Mouse (Mus musculus): Measurements from ENCODE around the gene Chn2. TPM values are rescaled to one million over a fixed set of nuclear protein-coding genes. Genes with fewer than 3 reads are reported as not detected.

The Chn2 gene
- polyA plus RNA-seq, 1 experiment from 2014 or later = 15.3 TPM

- no peak for ATAC-seq (ENCODE audit: low read depth)
- WGBS = 6% methylated on average over 3 of the region's 4 CpGs
- no peaks in the 10 kb centered on the region for H3K27me3 ChIP-seq (replicated peaks; ENCODE audit: control insufficient read depth, insufficient read depth, low read length)
- DNase-seq (ENCODE audit: low spot score) = no peak
- no peaks in the 10 kb centered on the region for H3K9me3 ChIP-seq (ENCODE audit: control insufficient read depth, low read length)
- no peaks in the 10 kb centered on the region for H3K4me1 ChIP-seq (ENCODE audit: control insufficient read depth, insufficient read depth, low read length)
- no peaks in the 10 kb centered on the region for H3K36me3 ChIP-seq (ENCODE audit: control insufficient read depth, insufficient read depth, low read length)
- H3K4me3 ChIP-seq (ENCODE audit: low read depth, low read length) = no peak overlapping the region
- no peak overlapping the region for H3K9ac ChIP-seq (ENCODE audit: low read depth, low read length)
- no peak overlapping the region for H3K27ac ChIP-seq (replicated peaks; ENCODE audit: low read depth, low read length)
- H3K4me2 ChIP-seq (ENCODE audit: low read depth, low read length) = no peak overlapping the region
These were observed 72.1 kb downstream of the Chn2 start for GRCm38 (mm10) chr6:54111416-54111984.

DNA sequence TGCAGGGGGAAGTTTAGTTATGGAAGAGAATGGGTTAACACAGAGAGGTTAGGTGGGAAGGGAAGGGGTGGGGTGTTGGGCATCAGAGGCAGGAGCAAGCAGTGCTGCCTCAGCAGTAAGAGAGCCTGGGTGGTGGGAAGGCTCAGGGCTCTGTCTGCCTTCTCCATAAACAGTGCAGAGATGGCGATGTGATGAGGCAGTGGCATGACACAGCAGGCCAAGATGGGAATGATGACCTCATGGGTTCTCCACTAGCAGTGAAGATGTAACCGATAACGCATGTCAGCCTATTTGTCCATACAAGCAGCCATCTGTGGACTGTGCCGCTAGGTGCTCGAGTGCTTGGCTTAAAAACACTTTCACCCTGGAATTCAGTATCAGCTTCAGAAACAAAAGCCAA, 74.0 kb downstream of the Chn2 start:
- no peak overlapping the region for H3K9ac ChIP-seq (ENCODE audit: low read depth, low read length)
- no peaks in the 10 kb centered on the region for H3K27me3 ChIP-seq (replicated peaks; ENCODE audit: control insufficient read depth, insufficient read depth, low read length)
- H3K9me3 ChIP-seq (ENCODE audit: control insufficient read depth, low read length) = no peaks in the 10 kb centered on the region
- H3K4me3 ChIP-seq (ENCODE audit: low read depth, low read length) = no peak overlapping the region
- no peaks in the 10 kb centered on the region for H3K36me3 ChIP-seq (ENCODE audit: control insufficient read depth, insufficient read depth, low read length)
- H3K27ac ChIP-seq (replicated peaks; ENCODE audit: low read depth, low read length) = no peak overlapping the region
- WGBS = 77% methylated on average over 4 of the region's 5 CpGs
- H3K4me1 ChIP-seq (ENCODE audit: control insufficient read depth, insufficient read depth, low read length) = no peaks in the 10 kb centered on the region
- DNase-seq (ENCODE audit: low spot score) (no peak), ATAC-seq (ENCODE audit: low read depth) (no peak)
- H3K4me2 ChIP-seq (ENCODE audit: low read depth, low read length) = no peak overlapping the region

DNA sequence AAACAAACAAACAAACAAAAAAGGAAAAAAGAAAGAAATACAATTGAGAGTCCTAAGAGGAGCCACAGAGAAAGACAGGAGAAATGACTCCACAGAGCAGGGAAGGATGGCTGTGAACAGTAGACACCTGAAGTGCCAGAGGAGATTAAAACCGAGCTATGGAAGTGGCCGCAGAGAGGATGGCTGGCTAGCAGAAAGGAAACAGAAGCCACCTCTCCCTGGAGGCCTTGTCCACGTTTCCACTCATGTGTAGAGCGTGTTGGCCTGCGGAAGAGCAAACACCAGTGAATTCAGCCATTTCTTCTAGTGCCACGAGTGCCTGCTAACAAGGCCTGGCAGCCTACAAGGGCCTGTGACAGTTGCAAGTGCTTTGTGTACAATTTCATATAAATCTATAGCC, 75.1 kb downstream of the Chn2 start:
- H3K9ac ChIP-seq (ENCODE audit: low read depth, low read length) = no peak overlapping the region
- 80% methylated on average over 6 of the region's 6 CpGs for WGBS
- H3K27ac ChIP-seq (replicated peaks; ENCODE audit: low read depth, low read length) = no peak overlapping the region
- DNase-seq (ENCODE audit: low spot score) (no peak), ATAC-seq (ENCODE audit: low read depth) (no peak)
- H3K36me3 ChIP-seq (ENCODE audit: control insufficient read depth, insufficient read depth, low read length) = no peaks in the 10 kb centered on the region
- H3K4me2 ChIP-seq (ENCODE audit: low read depth, low read length) = no peak overlapping the region
- no peak overlapping the region for H3K4me3 ChIP-seq (ENCODE audit: low read depth, low read length)
- H3K9me3 ChIP-seq (ENCODE audit: control insufficient read depth, low read length) = no peaks in the 10 kb centered on the region
- no peaks in the 10 kb centered on the region for H3K4me1 ChIP-seq (ENCODE audit: control insufficient read depth, insufficient read depth, low read length)
- no peaks in the 10 kb centered on the region for H3K27me3 ChIP-seq (replicated peaks; ENCODE audit: control insufficient read depth, insufficient read depth, low read length)

- H3K4me3 ChIP-seq (ENCODE audit: low read depth, low read length) = no peak overlapping the region
- H3K9ac ChIP-seq (ENCODE audit: low read depth, low read length) = no peak overlapping the region
- H3K4me1 ChIP-seq (ENCODE audit: control insufficient read depth, insufficient read depth, low read length) = no peaks in the 10 kb centered on the region
- H3K36me3 ChIP-seq (ENCODE audit: control insufficient read depth, insufficient read depth, low read length) = no peaks in the 10 kb centered on the region
- ATAC-seq (ENCODE audit: low read depth) (no peak), DNase-seq (ENCODE audit: low spot score) (no peak)
- H3K27me3 ChIP-seq (replicated peaks; ENCODE audit: control insufficient read depth, insufficient read depth, low read length) = no peaks in the 10 kb centered on the region
- H3K4me2 ChIP-seq (ENCODE audit: low read depth, low read length) = no peak overlapping the region
- 87% methylated on average over 9 of the region's 9 CpGs for WGBS
- H3K9me3 ChIP-seq (ENCODE audit: control insufficient read depth, low read length) = no peaks in the 10 kb centered on the region
- H3K27ac ChIP-seq (replicated peaks; ENCODE audit: low read depth, low read length) = no peak overlapping the region
These were observed 76.9 kb downstream of the Chn2 start for GRCm38 (mm10) chr6:54116299-54116698.

GRCm38 (mm10) chr6:54117001-54117591, 77.7 kb downstream of the Chn2 start:
- no peak for ATAC-seq (ENCODE audit: low read depth)
- H3K9ac ChIP-seq (ENCODE audit: low read depth, low read length) = no peak overlapping the region
- no peak overlapping the region for H3K4me2 ChIP-seq (ENCODE audit: low read depth, low read length)
- no peaks in the 10 kb centered on the region for H3K36me3 ChIP-seq (ENCODE audit: control insufficient read depth, insufficient read depth, low read length)
- DNase-seq (ENCODE audit: low spot score) = no peak
- WGBS = 90% methylated on average over 7 of the region's 7 CpGs
- no peak overlapping the region for H3K27ac ChIP-seq (replicated peaks; ENCODE audit: low read depth, low read length)
- H3K4me3 ChIP-seq (ENCODE audit: low read depth, low read length) = no peak overlapping the region
- H3K4me1 ChIP-seq (ENCODE audit: control insufficient read depth, insufficient read depth, low read length) = no peaks in the 10 kb centered on the region
- no peaks in the 10 kb centered on the region for H3K9me3 ChIP-seq (ENCODE audit: control insufficient read depth, low read length)
- no peaks in the 10 kb centered on the region for H3K27me3 ChIP-seq (replicated peaks; ENCODE audit: control insufficient read depth, insufficient read depth, low read length)

DNA sequence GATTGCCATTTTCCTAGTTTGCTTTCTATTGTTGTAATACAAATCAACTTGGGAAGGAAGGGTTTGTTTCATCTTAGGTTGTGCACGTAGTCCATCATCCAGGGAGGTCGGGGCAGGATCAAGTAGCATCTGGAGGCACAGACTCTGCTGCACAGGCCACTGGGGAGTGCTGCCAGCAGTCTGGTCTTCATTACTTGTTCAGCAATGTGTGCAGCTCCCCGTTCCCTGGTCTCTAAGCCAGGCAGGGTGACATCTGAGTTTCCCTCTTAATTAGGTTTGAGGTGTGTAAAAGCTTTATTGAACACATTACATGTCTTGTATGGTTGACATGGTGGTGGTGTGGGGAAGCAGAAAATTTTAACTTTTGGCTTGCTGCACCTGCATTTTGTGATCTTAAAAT, 79.0 kb downstream of the Chn2 start:
- Histone ChIP-seq H3K9ac (ENCODE audit: low read depth, low read length) (no peak overlapping the region), H3K27ac (replicated peaks; ENCODE audit: low read depth, low read length) (no peak overlapping the region), H3K4me1 (ENCODE audit: control insufficient read depth, insufficient read depth, low read length) (no peaks in the 10 kb centered on the region), H3K4me2 (ENCODE audit: low read depth, low read length) (no peak overlapping the region), H3K4me3 (ENCODE audit: low read depth, low read length) (no peak overlapping the region), H3K36me3 (ENCODE audit: control insufficient read depth, insufficient read depth, low read length) (no peaks in the 10 kb centered on the region), H3K27me3 (replicated peaks; ENCODE audit: control insufficient read depth, insufficient read depth, low read length) (no peaks in the 10 kb centered on the region), H3K9me3 (ENCODE audit: control insufficient read depth, low read length) (no peaks in the 10 kb centered on the region)
- 35% methylated on average over 3 of the region's 3 CpGs for WGBS
- DNase-seq (ENCODE audit: low spot score) (no peak), ATAC-seq (ENCODE audit: low read depth) (no peak)

DNA sequence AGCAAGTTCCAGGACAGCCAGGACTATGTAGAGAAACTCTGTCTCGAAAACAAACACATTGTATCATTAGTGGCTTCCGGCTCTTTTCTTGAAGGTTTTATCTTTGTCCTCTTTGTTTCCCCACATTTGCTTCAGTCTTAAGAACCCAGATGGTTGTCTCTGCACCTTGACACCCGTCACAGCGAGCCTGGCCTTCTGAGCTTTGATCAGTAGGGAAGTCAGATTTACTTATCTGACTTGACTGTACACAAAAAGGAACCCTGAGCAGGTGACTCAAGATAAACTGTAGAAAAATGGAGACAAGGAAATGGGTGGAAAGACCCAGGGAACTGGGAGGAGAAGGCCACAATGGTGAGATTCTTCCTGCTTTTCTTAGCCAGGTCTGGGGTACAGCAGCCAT, 79.5 kb downstream of the Chn2 start:
- no peak for ATAC-seq (ENCODE audit: low read depth)
- 91% methylated on average over 4 of the region's 4 CpGs for WGBS

GRCm38 (mm10) chr6:54119461-54119860, 80.1 kb downstream of the Chn2 start:
- H3K4me1 ChIP-seq (ENCODE audit: control insufficient read depth, insufficient read depth, low read length) = no peaks in the 10 kb centered on the region
- no peak for DNase-seq (ENCODE audit: low spot score)
- no peaks in the 10 kb centered on the region for H3K27me3 ChIP-seq (replicated peaks; ENCODE audit: control insufficient read depth, insufficient read depth, low read length)
- no peak for ATAC-seq (ENCODE audit: low read depth)
- no peak overlapping the region for H3K4me2 ChIP-seq (ENCODE audit: low read depth, low read length)
- no peaks in the 10 kb centered on the region for H3K9me3 ChIP-seq (ENCODE audit: control insufficient read depth, low read length)
- 72% methylated on average over 2 of the region's 2 CpGs for WGBS
- H3K9ac ChIP-seq (ENCODE audit: low read depth, low read length) = no peak overlapping the region
- H3K36me3 ChIP-seq (ENCODE audit: control insufficient read depth, insufficient read depth, low read length) = no peaks in the 10 kb centered on the region
- H3K4me3 ChIP-seq (ENCODE audit: low read depth, low read length) = no peak overlapping the region
- H3K27ac ChIP-seq (replicated peaks; ENCODE audit: low read depth, low read length) = no peak overlapping the region

More for the DNA sequence above, 79.5 kb downstream of the Chn2 start:
- Histone ChIP-seq H3K27ac (replicated peaks; ENCODE audit: low read depth, low read length) (no peak overlapping the region), H3K4me3 (ENCODE audit: low read depth, low read length) (no peak overlapping the region), H3K9ac (ENCODE audit: low read depth, low read length) (no peak overlapping the region), H3K4me1 (ENCODE audit: control insufficient read depth, insufficient read depth, low read length) (no peaks in the 10 kb centered on the region), H3K4me2 (ENCODE audit: low read depth, low read length) (no peak overlapping the region), H3K36me3 (ENCODE audit: control insufficient read depth, insufficient read depth, low read length) (no peaks in the 10 kb centered on the region), H3K9me3 (ENCODE audit: control insufficient read depth, low read length) (no peaks in the 10 kb centered on the region), H3K27me3 (replicated peaks; ENCODE audit: control insufficient read depth, insufficient read depth, low read length) (no peaks in the 10 kb centered on the region)
- DNase-seq (ENCODE audit: low spot score) = no peak
